Mouse (Mus musculus) spleen, adult 2 months (tissue): ENCODE results near the gene Emc1. TPM values are rescaled to one million over a fixed set of nuclear protein-coding genes. Genes with fewer than 3 reads are reported as not detected.

ENCODE experiments used
- DNase-seq, 2 experiments: peaks; one replicate each; pipeline versions ENCODE4 v3.0.0 to v3.0.0-alpha.2; 2012 to 2021; ENCODE audit warnings: low spot score in 2 of 2, low read depth in 1 of 2
- H3K27ac ChIP-seq: fragments of 200-500 bp; 2 replicates; pipeline ENCODE4 v1.5.1; 2012; ENCODE audit warnings: low read length, inconsistent platforms; ENCODE audit not compliant: insufficient read depth
- H3K27me3 ChIP-seq: fragments of 200-500 bp; 2 replicates; pipeline ENCODE4 v1.6.1; 2012; ENCODE audit warnings: mild to moderate bottlenecking, moderate library complexity, low read length, inconsistent platforms; ENCODE audit not compliant: control insufficient read depth, insufficient read depth
- H3K36me3 ChIP-seq: fragments of 200-500 bp; 2 replicates; pipeline ENCODE4 v1.6.1; 2012; ENCODE audit warnings: mild to moderate bottlenecking, low read length, inconsistent platforms; ENCODE audit not compliant: control insufficient read depth, insufficient read depth
- H3K4me1 ChIP-seq: fragments of 200-500 bp; 2 replicates; pipeline ENCODE4 v1.6.1; 2011; ENCODE audit warnings: inconsistent platforms; ENCODE audit not compliant: control insufficient read depth, insufficient read depth, insufficient read length
- H3K4me3 ChIP-seq: fragments of 200-500 bp; 2 replicates; pipeline ENCODE4 v1.5.1; 2011; ENCODE audit warnings: mild to moderate bottlenecking, inconsistent platforms; ENCODE audit not compliant: insufficient read depth, insufficient read length; ENCODE audit errors: extremely low read depth
- CTCF ChIP-seq: fragments of 200-500 bp; IDR thresholded peaks from 2 replicates; pipeline ENCODE4 v1.5.1; 2011; ENCODE audit warnings: mild to moderate bottlenecking, inconsistent platforms; ENCODE audit not compliant: insufficient read depth, insufficient read length, insufficient replicate concordance; ENCODE audit errors: extremely low read depth
- POLR2A ChIP-seq: fragments of 200-500 bp; IDR thresholded peaks from 2 replicates; pipeline ENCODE4 v1.6.1; 2011; ENCODE audit warnings: low read depth, low read length, inconsistent platforms
- WGBS: fragments of 180-500 bp; shearing (Covaris S2); methylation state at CpG from one replicate; pipeline ENCODE4 v1.1.7; 2018; 5-methylcytosine and 5-hydroxymethylcytosine counted together
- polyA plus RNA-seq: library from polyadenylated mRNA; depleted of rRNA; stranded (reverse); fragments of >200 nt; gene quantifications from 2 replicates; pipeline ENCODE4 v1.2.3, GENCODE M21; 2012; rRNA removed

Emc1 gene
- polyA plus RNA-seq: 17.2 and 23.3 TPM in 2 replicates

DNA sequence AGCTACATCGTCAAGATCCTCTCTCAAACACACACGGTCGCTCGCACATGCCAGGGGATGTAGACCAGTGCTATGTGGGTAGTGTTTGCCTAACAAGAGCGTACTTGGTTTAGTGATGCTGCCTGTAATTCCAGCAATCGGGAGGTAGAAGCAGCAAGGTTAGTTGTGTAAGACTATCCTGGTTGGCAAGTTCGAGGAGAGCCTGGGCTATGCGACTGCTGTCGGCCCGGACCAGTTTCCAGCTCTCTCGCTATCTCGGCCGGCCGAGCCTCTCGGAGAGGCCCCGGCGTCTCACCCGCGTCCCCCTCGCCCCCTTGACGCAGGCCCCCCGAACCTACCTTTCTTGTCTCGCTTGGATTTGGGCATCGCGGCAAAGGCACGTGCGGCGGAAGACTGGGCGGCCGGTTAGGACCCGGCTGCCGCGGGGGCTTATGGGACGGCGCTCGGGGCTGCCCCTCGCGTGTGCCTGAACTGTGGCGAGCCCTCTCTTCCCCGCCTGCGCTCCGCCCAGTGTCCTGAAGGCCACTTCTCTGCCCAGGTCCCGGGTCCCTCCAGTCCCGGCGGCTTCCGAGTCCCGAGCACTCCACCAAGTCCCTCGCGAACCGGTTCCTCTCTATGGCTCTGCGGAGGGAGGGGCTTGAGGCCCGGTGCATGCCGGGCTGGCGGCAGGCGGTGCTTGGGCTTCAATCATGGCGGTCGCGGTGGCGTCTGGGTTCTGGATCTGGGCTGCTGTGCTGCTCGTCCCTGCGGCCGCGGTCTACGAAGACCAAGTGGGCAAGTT is at the start of gene Emc1, which contains the start of the genes Mrto4 and Ubr4:
TSS of gene Emc1 (plus strand) at position 657 of the 781 bp plus-strand sequence.
TSS of gene Mrto4 (minus strand) at position 646 of the 781 bp plus-strand sequence.
TSS of gene Ubr4 (plus strand) at position 679 of the 781 bp plus-strand sequence.
- Histone ChIP-seq H3K27me3 (no peaks in the 10 kb centered on the region), H3K36me3 (peaks cover 20% of the 10 kb centered on the region)
- WGBS: under 1% methylated on average over 64 of the region's 64 CpGs

DNA sequence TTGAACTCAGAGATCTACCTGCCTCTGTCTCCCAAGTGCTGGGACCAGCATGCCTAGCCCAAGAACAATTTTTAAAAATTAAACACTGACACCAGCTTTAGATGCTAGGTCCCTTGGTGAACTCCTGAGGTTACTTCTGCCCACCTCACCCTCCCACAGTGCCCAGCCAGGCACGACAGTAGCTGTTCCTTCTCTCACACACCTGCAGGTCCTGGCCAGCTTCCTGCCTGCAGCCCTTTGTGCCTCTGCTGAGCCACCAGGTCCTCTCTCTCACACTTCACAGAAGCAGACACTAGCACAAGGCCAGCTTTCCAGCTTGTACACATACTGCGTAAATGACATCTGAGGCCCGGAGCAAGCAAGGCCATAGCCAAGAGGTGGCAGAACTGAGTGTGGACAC is 46.9 kb upstream of the Emc1 start:
- no peaks in the 10 kb centered on the region for H3K27me3 ChIP-seq
- H3K27ac ChIP-seq: peak overlapping the region; percentile 51
- WGBS: 61% methylated on average over 3 of the region's 3 CpGs
- TF ChIP-seq CTCF: no peak
- no peak for TF ChIP-seq POLR2A
- peaks cover 13% of the 10 kb centered on the region for H3K36me3 ChIP-seq
- H3K4me1 ChIP-seq: peaks cover 22% of the 10 kb centered on the region
- H3K4me3 ChIP-seq: no peak overlapping the region
- DNase-seq: peak in 1 of 2 experiments; percentile 66

More for the DNA sequence above, at the start of gene Emc1, which contains the start of the genes Mrto4 and Ubr4:
- H3K4me3 ChIP-seq: peak within 1 kb of the TSS; percentile 98
- TF ChIP-seq POLR2A (peak; percentile 60; the same call in 1 of the 2 replicates), CTCF (no peak)
- H3K4me1 ChIP-seq: peaks cover 12% of the 10 kb centered on the region; the same call in 1 of the 2 replicates
- DNase-seq: peak; percentile 60 to 78
- H3K27ac ChIP-seq: peak within 1 kb of the TSS; percentile 99

DNA sequence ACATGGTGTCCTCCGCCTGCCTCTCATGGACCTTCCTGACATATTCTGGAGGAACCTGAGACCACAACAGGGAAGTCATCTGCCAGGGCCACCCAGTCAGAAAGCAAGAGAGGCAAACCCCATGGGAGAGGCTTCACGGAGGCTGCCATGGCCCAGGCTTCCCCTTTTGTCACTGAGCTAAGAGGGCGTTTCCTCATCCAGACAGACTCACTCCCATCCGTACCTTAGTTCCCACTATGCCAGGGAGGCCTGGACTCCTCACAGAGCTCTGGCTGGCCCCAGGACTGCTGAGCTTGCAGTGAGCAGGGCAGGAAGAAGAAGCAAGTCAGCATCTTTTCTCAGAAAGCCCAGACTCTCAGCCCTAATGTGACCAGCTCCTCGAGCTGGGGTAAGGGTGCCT is 44.5 kb upstream of the Emc1 start:
- TF ChIP-seq CTCF: no peak
- TF ChIP-seq POLR2A: no peak
- 29% methylated on average over 5 of the region's 5 CpGs for WGBS
- no peaks in the 10 kb centered on the region for H3K27me3 ChIP-seq
- peaks cover 27% of the 10 kb centered on the region for H3K4me1 ChIP-seq
- H3K27ac ChIP-seq: peak overlapping the region; percentile 48
- H3K36me3 ChIP-seq: peaks cover 1% of the 10 kb centered on the region
- no peak overlapping the region for H3K4me3 ChIP-seq
- DNase-seq: peak; percentile 42 to 71

DNA sequence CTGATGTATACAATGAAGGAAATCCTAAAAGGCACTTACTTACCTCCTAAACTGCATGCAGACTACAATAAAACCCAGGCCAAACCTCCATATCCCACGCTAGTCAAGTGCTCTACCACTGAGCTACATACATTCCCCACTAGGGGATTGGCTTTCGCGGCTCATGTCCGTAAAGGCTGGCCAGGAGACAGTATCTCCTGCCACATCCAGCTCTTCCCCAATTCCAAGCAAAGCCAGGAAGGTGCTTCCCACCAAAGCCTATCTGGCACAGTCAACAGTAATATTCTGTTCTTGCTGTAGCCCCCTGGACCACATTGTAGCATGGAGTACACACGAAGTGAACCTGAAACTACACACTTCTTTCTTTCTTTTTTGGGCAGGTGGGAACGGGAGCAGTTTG is 42.7 kb upstream of the Emc1 start:
- H3K4me3 ChIP-seq: peak overlapping the region; percentile 73
- WGBS: 59% methylated on average over 6 of the region's 6 CpGs
- peaks cover 27% of the 10 kb centered on the region for H3K4me1 ChIP-seq
- no peak for TF ChIP-seq POLR2A
- no peak for TF ChIP-seq CTCF
- peaks cover 3% of the 10 kb centered on the region; the same call in 1 of the 2 replicates for H3K36me3 ChIP-seq
- DNase-seq: no peak
- H3K27ac ChIP-seq: no peak overlapping the region; the same call in 1 of the 2 replicates
- H3K27me3 ChIP-seq: no peaks in the 10 kb centered on the region

DNA sequence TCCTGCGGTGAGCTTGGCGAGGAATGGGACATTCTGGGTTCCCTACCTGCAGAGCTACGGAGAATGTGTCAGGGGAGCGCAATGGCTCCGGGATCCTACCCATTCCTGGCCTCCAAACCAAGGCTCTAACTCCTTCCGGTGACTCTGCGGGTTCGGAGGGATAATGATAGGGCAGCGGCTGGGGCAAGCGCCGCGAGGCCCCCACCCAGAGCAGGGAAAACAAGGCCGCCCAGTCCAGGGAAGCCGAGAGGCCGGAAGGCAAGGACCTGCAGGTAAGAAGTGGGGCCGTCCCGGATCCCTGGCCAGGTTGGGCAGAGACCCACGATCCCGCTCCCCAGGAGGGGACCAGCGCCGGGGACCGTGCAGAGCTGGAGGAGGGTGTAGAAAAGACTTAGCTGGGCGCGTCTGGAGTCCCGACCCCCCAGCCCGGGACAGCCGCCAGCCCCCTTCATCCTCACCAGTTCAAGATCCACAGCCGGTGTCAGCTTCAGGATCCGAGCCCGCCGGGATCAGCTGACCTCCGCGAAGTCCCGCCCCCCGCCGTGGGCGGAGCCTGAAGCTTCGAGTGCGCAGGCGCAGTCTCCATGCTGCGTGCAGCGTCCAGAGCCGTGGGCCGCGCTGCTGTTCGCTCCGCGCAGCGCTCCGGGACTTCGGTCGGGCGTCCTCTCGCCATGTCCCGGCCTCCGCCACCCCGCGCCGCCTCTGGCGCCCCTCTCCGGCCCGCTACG is 42.1 kb upstream of the Emc1 start, which contains the start of the genes Pqlc2 and Akr7a5:
TSS of gene Pqlc2 (minus strand) at position 538 of the 728 bp plus-strand sequence.
TSS of gene Akr7a5 (plus strand) at position 574 of the 728 bp plus-strand sequence.
- TF ChIP-seq CTCF: no peak
- TF ChIP-seq POLR2A: peak; percentile 77
- peaks cover 27% of the 10 kb centered on the region for H3K4me1 ChIP-seq
- DNase-seq: peak; percentile 74 to 97

DNA sequence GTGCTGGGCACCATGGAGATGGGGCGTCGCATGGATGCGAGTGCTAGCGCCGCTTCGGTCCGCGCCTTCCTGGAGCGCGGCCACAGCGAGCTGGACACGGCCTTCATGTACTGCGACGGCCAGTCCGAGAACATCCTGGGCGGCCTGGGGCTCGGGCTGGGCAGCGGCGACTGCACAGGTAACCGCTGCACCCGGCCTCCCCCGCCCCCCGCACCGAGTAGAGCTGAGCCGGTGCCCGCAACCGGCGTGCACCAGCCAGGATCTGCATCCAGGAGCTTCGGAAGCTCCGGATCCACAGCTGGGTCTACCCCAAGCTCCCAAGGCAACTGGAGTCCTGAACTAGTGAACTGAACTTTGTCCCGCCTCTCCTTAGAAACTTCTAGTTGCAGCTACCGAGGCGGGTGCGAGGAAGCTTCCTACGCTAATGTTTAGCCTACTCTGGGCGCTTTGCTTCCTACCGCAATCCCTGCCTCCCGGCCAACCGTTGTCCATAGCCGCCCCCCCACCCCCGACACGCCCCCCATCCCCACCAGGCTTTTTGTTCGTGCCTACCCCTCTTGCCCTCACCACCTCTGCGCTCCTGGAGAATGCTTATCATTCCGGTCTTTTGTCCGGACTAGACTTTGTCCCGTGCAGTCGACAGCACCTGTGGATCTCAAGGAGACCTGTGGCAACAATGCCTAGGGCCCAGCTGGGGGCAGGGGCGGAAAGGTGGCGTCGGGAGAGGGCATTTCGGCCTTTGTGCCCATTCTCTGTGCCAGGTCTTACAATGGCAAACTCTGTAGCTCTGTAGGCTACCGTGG is 41.3 kb upstream of the Emc1 start:
- Histone ChIP-seq H3K27ac (no peak overlapping the region), H3K36me3 (peaks cover 3% of the 10 kb centered on the region; the same call in 1 of the 2 replicates), H3K4me3 (peak overlapping the region; percentile 73), H3K27me3 (no peaks in the 10 kb centered on the region), H3K4me1 (peaks cover 22% of the 10 kb centered on the region)
- TF ChIP-seq CTCF (no peak), POLR2A (no peak)
- no peak for DNase-seq
- under 1% methylated on average over 53 of the region's 53 CpGs for WGBS

More for the DNA sequence above, 42.1 kb upstream of the Emc1 start, which contains the start of the genes Pqlc2 and Akr7a5:
- Histone ChIP-seq H3K4me3 (peak within 1 kb of the TSS; percentile 73), H3K36me3 (peaks cover 3% of the 10 kb centered on the region; the same call in 1 of the 2 replicates), H3K27ac (peak within 1 kb of the TSS; percentile 54; the same call in 1 of the 2 replicates), H3K27me3 (no peaks in the 10 kb centered on the region)
- 1% methylated on average over 60 of the region's 63 CpGs for WGBS
